Mouse (Mus musculus) hindbrain, embryonic 16.5 days (tissue): Measurements from ENCODE around the gene Fkbp4. TPM values are rescaled to one million over a fixed set of nuclear protein-coding genes. Genes with fewer than 3 reads are reported as not detected.
A peak's percentile ranks its signal among the peaks of the same experiment; 100 is the strongest.

Experiments used
- ATAC-seq: fragments of 200-750 bp; cut with Nextera tagmentation; 2 replicates; pipeline ENCODE4 v1.8.0; 2017; ENCODE audit warnings: moderate TSS enrichment, moderate library complexity
- H3K27ac ChIP-seq: fragments of 300-500 bp; sonication (generic); 2 replicates; pipeline ENCODE4 v1.5.1; 2014; ENCODE audit warnings: low read depth, mild to moderate bottlenecking, control low read depth, low read length, moderate library complexity
- H3K27me3 ChIP-seq: fragments of 300-500 bp; sonication (generic); replicated peaks from 2 replicates; pipeline ENCODE4 v1.6.1; 2014; ENCODE audit warnings: low read length; ENCODE audit not compliant: control insufficient read depth, insufficient read depth
- H3K36me3 ChIP-seq: fragments of 300-500 bp; sonication (generic); 2 replicates; pipeline ENCODE4 v1.6.1; 2014; ENCODE audit warnings: mild to moderate bottlenecking, low read length, moderate library complexity, mixed read lengths; ENCODE audit not compliant: control insufficient read depth, insufficient read depth
- H3K4me1 ChIP-seq: fragments of 300-500 bp; sonication (generic); 2 replicates; pipeline ENCODE4 v1.6.1; 2014; ENCODE audit warnings: low read depth, low read length; ENCODE audit not compliant: control insufficient read depth, insufficient read depth
- H3K4me2 ChIP-seq: fragments of 300-500 bp; sonication (generic); 2 replicates; pipeline ENCODE4 v1.6.1; 2014; ENCODE audit warnings: mild to moderate bottlenecking, low read length, control low read depth, moderate library complexity
- H3K4me3 ChIP-seq: fragments of 300-500 bp; sonication (generic); 2 replicates; pipeline ENCODE4 v1.5.1; 2014; ENCODE audit warnings: mild to moderate bottlenecking, low read length, control low read depth, moderate library complexity
- H3K9ac ChIP-seq: fragments of 300-500 bp; sonication (generic); 2 replicates; pipeline ENCODE4 v1.6.1; 2014; ENCODE audit warnings: low read depth, mild to moderate bottlenecking, control low read depth, low read length, moderate library complexity
- H3K9me3 ChIP-seq: fragments of 300-500 bp; sonication (generic); 2 replicates; pipeline ENCODE4 v1.6.1; 2014; ENCODE audit warnings: mild to moderate bottlenecking, low read length, moderate library complexity; ENCODE audit not compliant: control insufficient read depth
- WGBS: fragments of 180-500 bp; shearing (Covaris S2); extraction: QIAGEN DNeasy Blood & Tissue Kit; methylation state at CpG from one replicate; pipeline ENCODE4 v1.1.7; 2014; 5-methylcytosine and 5-hydroxymethylcytosine counted together
- polyA plus RNA-seq: library from polyadenylated mRNA; unstranded; fragments of >200 nt; fragmentation: Nextera tagmentation; extraction: Ambion mirVana; gene quantifications from 2 replicates; pipeline ENCODE4 v1.2.1, GENCODE M21; 2015

The Fkbp4 gene
- polyA plus RNA-seq, 1 experiment from 2014 or later, result 341 TPM

- Histone ChIP-seq H3K9me3 (no peaks in the 10 kb centered on the region), H3K9ac (peak overlapping the region; percentile 65), H3K27ac (peak overlapping the region; percentile 94), H3K4me1 (peaks cover 14% of the 10 kb centered on the region), H3K27me3 (no peaks in the 10 kb centered on the region), H3K36me3 (peaks cover 16% of the 10 kb centered on the region), H3K4me2 (peak overlapping the region; percentile 82), H3K4me3 (peak overlapping the region; percentile 90)
- WGBS, result 23% methylated on average over 18 of the region's 18 CpGs
- peak; percentile 73; the same call in 1 of the 2 replicates for ATAC-seq
These were observed 429 bp upstream of the Fkbp4 start for GRCm38 (mm10) chr6:128438871-128439341.

GRCm38 (mm10) chr6:128437731-128438316 is 653 bp downstream of the Fkbp4 start:
- H3K36me3 ChIP-seq, result peaks cover 27% of the 10 kb centered on the region
- H3K9ac ChIP-seq, result peak overlapping the region; percentile 98
- peaks cover 14% of the 10 kb centered on the region for H3K4me1 ChIP-seq
- peak; percentile 62 for ATAC-seq
- peak overlapping the region; percentile 82 for H3K4me2 ChIP-seq
- peak overlapping the region; percentile 94 for H3K27ac ChIP-seq
- no peaks in the 10 kb centered on the region for H3K9me3 ChIP-seq
- H3K27me3 ChIP-seq, result no peaks in the 10 kb centered on the region
- peak overlapping the region; percentile 90 for H3K4me3 ChIP-seq
- WGBS, result under 1% methylated on average over 50 of the region's 52 CpGs

GRCm38 (mm10) chr6:128437288-128437687 is 1.2 kb downstream of the Fkbp4 start:
- peaks cover 32% of the 10 kb centered on the region for H3K36me3 ChIP-seq
- H3K9ac ChIP-seq, result peak overlapping the region; percentile 98
- peak overlapping the region; percentile 82 for H3K4me2 ChIP-seq
- peaks cover 17% of the 10 kb centered on the region for H3K4me1 ChIP-seq
- 2% methylated on average over 10 of the region's 10 CpGs for WGBS
- peak overlapping the region; percentile 90 for H3K4me3 ChIP-seq
- H3K27me3 ChIP-seq, result no peaks in the 10 kb centered on the region
- ATAC-seq, result no peak; the same call in 1 of the 2 replicates
- no peaks in the 10 kb centered on the region for H3K9me3 ChIP-seq
- H3K27ac ChIP-seq, result peak overlapping the region; percentile 94

GRCm38 (mm10) chr6:128436356-128437005 is 2.0 kb downstream of the Fkbp4 start:
- ATAC-seq, result no peak
- peaks cover 40% of the 10 kb centered on the region for H3K36me3 ChIP-seq
- no peaks in the 10 kb centered on the region for H3K9me3 ChIP-seq
- H3K9ac ChIP-seq, result no peak overlapping the region; the same call in 1 of the 2 replicates
- H3K4me2 ChIP-seq, result peak overlapping the region; percentile 82
- peaks cover 17% of the 10 kb centered on the region for H3K4me1 ChIP-seq
- H3K4me3 ChIP-seq, result peak overlapping the region; percentile 90
- no peak overlapping the region for H3K27ac ChIP-seq
- H3K27me3 ChIP-seq, result no peaks in the 10 kb centered on the region
- WGBS, result 89% methylated on average over 8 of the region's 8 CpGs

- 81% methylated on average over 5 of the region's 5 CpGs for WGBS
- Histone ChIP-seq H3K9me3 (no peaks in the 10 kb centered on the region), H3K4me3 (no peak overlapping the region), H3K9ac (no peak overlapping the region), H3K4me1 (peaks cover 17% of the 10 kb centered on the region), H3K36me3 (peaks cover 47% of the 10 kb centered on the region), H3K4me2 (no peak overlapping the region), H3K27ac (no peak overlapping the region), H3K27me3 (no peaks in the 10 kb centered on the region)
- no peak for ATAC-seq
These were observed 3.0 kb downstream of the Fkbp4 start for GRCm38 (mm10) chr6:128435474-128435873.

- H3K4me2 ChIP-seq, result no peak overlapping the region
- WGBS, result 90% methylated on average over 13 of the region's 13 CpGs
- peaks cover 56% of the 10 kb centered on the region for H3K36me3 ChIP-seq
- peaks cover 13% of the 10 kb centered on the region for H3K4me1 ChIP-seq
- no peak overlapping the region for H3K9ac ChIP-seq
- H3K4me3 ChIP-seq, result no peak overlapping the region
- H3K27me3 ChIP-seq, result no peaks in the 10 kb centered on the region
- H3K27ac ChIP-seq, result no peak overlapping the region
- no peaks in the 10 kb centered on the region for H3K9me3 ChIP-seq
- ATAC-seq, result no peak
These were observed 4.9 kb downstream of the Fkbp4 start for GRCm38 (mm10) chr6:128433566-128433965.

GRCm38 (mm10) chr6:128432356-128432915 is 6.0 kb downstream of the Fkbp4 start:
- Histone ChIP-seq H3K9ac (no peak overlapping the region), H3K4me1 (peaks cover 13% of the 10 kb centered on the region), H3K9me3 (no peaks in the 10 kb centered on the region), H3K4me3 (no peak overlapping the region), H3K27ac (no peak overlapping the region), H3K36me3 (peaks cover 60% of the 10 kb centered on the region), H3K4me2 (no peak overlapping the region), H3K27me3 (no peaks in the 10 kb centered on the region)
- no peak for ATAC-seq
- WGBS, result 62% methylated on average over 13 of the region's 13 CpGs

GRCm38 (mm10) chr6:128429826-128430225 is 8.7 kb downstream of the Fkbp4 start:
- WGBS, result 91% methylated on average over 6 of the region's 6 CpGs
- H3K4me1 ChIP-seq, result peaks cover 5% of the 10 kb centered on the region
- H3K27ac ChIP-seq, result no peak overlapping the region
- peaks cover 54% of the 10 kb centered on the region for H3K36me3 ChIP-seq
- no peak overlapping the region for H3K4me2 ChIP-seq
- ATAC-seq, result no peak
- H3K27me3 ChIP-seq, result no peaks in the 10 kb centered on the region
- no peak overlapping the region for H3K9ac ChIP-seq
- H3K4me3 ChIP-seq, result no peak overlapping the region
- H3K9me3 ChIP-seq, result no peaks in the 10 kb centered on the region

- Histone ChIP-seq H3K4me1 (peaks cover 5% of the 10 kb centered on the region), H3K9me3 (no peaks in the 10 kb centered on the region), H3K27me3 (no peaks in the 10 kb centered on the region), H3K36me3 (peaks cover 48% of the 10 kb centered on the region), H3K4me2 (no peak overlapping the region), H3K27ac (no peak overlapping the region), H3K4me3 (no peak overlapping the region), H3K9ac (no peak overlapping the region)
- WGBS, result 93% methylated on average over 2 of the region's 2 CpGs
- no peak for ATAC-seq
These were observed 9.2 kb downstream of the Fkbp4 start for GRCm38 (mm10) chr6:128429300-128429699.
